Mouse (Mus musculus) ES-E14 (cell line): ENCODE results near the gene Trpm3. TPM values are rescaled to one million over a fixed set of nuclear protein-coding genes. Genes with fewer than 3 reads are reported as not detected.

Experiments
- DNase-seq: peaks from one replicate; pipeline ENCODE4 v3.0.0-alpha.2; 2013; ENCODE audit warnings: low read depth, low spot score
- H3K27ac ChIP-seq: 2 replicates; pipeline ENCODE4 v1.5.1; 2012; ENCODE audit warnings: low read depth, mild to moderate bottlenecking, low read length, moderate library complexity, mixed read lengths; ENCODE audit not compliant: poor library complexity, insufficient read depth, severe bottlenecking
- H3K36me3 ChIP-seq: 2 replicates; pipeline ENCODE4 v1.6.1; 2012; ENCODE audit warnings: mild to moderate bottlenecking, low read length, moderate library complexity, mixed read lengths; ENCODE audit not compliant: control insufficient read depth, poor library complexity, insufficient read depth, severe bottlenecking
- H3K4me1 ChIP-seq, 2 experiments: fragments of 150-350 bp in 1 of 2; sonication (generic) in 1 of 2; 2 replicates each; pipeline ENCODE4 v1.6.1; 2012; ENCODE audit warnings: low read length in 2 of 2, mild to moderate bottlenecking in 1 of 2, mixed read lengths in 1 of 2; ENCODE audit not compliant: control insufficient read depth in 2 of 2, insufficient read depth in 2 of 2, poor library complexity in 1 of 2
- H3K4me3 ChIP-seq, 2 experiments: fragments of 150-350 bp in 1 of 2; sonication (generic) in 1 of 2; 2 replicates each; pipeline ENCODE4 v1.5.1; 2012; ENCODE audit warnings: low read length in 2 of 2, low read depth in 1 of 2, mild to moderate bottlenecking in 1 of 2, mixed read lengths in 1 of 2; ENCODE audit not compliant: insufficient read depth in 1 of 2, poor library complexity in 1 of 2, severe bottlenecking in 1 of 2
- H3K9ac ChIP-seq: 2 replicates; pipeline ENCODE4 v1.6.1; 2012; ENCODE audit warnings: low read depth, mild to moderate bottlenecking, low read length, mixed read lengths; ENCODE audit not compliant: poor library complexity, insufficient read depth, severe bottlenecking
- H3K9me3 ChIP-seq: fragments of 150-350 bp; sonication (generic); 2 replicates; pipeline ENCODE4 v1.6.1; 2012; ENCODE audit warnings: low read depth, mild to moderate bottlenecking, low read length; ENCODE audit not compliant: control insufficient read depth, insufficient read depth
- CHD2 ChIP-seq: IDR thresholded peaks from 2 replicates; pipeline ENCODE4 v1.6.1; 2014; ENCODE audit warnings: mild to moderate bottlenecking, low read depth, low read length, inconsistent platforms
- HCFC1 ChIP-seq: IDR thresholded peaks from 2 replicates; pipeline ENCODE4 v1.6.1; 2012; ENCODE audit warnings: low read length, inconsistent platforms, borderline replicate concordance; ENCODE audit not compliant: insufficient read depth
- MAFK ChIP-seq: IDR thresholded peaks from 2 replicates; pipeline ENCODE4 v1.6.1; 2014; ENCODE audit warnings: mild to moderate bottlenecking, low read depth, low read length, inconsistent platforms; ENCODE audit not compliant: insufficient read depth
- ZC3H11A ChIP-seq: IDR thresholded peaks from 2 replicates; pipeline ENCODE4 v1.6.1; 2012; ENCODE audit warnings: low read depth, mild to moderate bottlenecking, inconsistent platforms, low read length, borderline replicate concordance
- ZNF384 ChIP-seq: IDR thresholded peaks from 2 replicates; pipeline ENCODE4 v1.6.1; 2012; ENCODE audit warnings: low read depth, low read length, inconsistent platforms
- in situ Hi-C, 2 experiments: fragments of 600-800 bp; cut with MboI; formaldehyde crosslinking; loops; one replicate each; pipeline ENCODE4 v1.15.1; 2025; ENCODE audit warnings: low sequenced_read_pairs in 2 of 2, inconsistent platforms in 1 of 2; ENCODE audit not compliant: unreplicated experiment in 2 of 2
- total RNA-seq: library from RNA; depleted of rRNA; stranded (reverse); fragments of 300-350 nt; gene quantifications from 2 replicates; pipeline ENCODE4 v1.2.3, GENCODE M21; 2012

Gene Trpm3
- total RNA-seq, 1 experiment: 0.22 TPM

- no peak for DNase-seq
- TF ChIP-seq ZC3H11A (no peak), ZNF384 (no peak), CHD2 (no peak), HCFC1 (no peak), MAFK (no peak)
- H3K4me1 ChIP-seq: no peaks in the 10 kb centered on the region
- H3K9me3 ChIP-seq: no peaks in the 10 kb centered on the region
- H3K9ac ChIP-seq: no peak overlapping the region
- H3K36me3 ChIP-seq: no peaks in the 10 kb centered on the region
- no peak overlapping the region for H3K4me3 ChIP-seq
- H3K27ac ChIP-seq: no peak overlapping the region
- in situ Hi-C loops: no loop called here
These were observed 728.6 kb downstream of the Trpm3 start for GRCm38 (mm10) chr19:22867456-22867855.

GRCm38 (mm10) chr19:22869853-22870252 lies 731.0 kb downstream of the Trpm3 start:
- H3K4me3 ChIP-seq: no peak overlapping the region

GRCm38 (mm10) chr19:22872456-22872855 lies 733.6 kb downstream of the Trpm3 start:
- TF ChIP-seq ZC3H11A: no peak
- TF ChIP-seq CHD2: no peak
- TF ChIP-seq HCFC1: no peak
- TF ChIP-seq ZNF384: no peak
- TF ChIP-seq MAFK: no peak
- H3K4me3 ChIP-seq: no peak overlapping the region
- H3K4me1 ChIP-seq: no peaks in the 10 kb centered on the region
- H3K36me3 ChIP-seq: no peaks in the 10 kb centered on the region
- DNase-seq: no peak
- in situ Hi-C loops: no loop called here
- H3K27ac ChIP-seq: no peak overlapping the region
- no peaks in the 10 kb centered on the region for H3K9me3 ChIP-seq
- H3K9ac ChIP-seq: no peak overlapping the region

More at GRCm38 (mm10) chr19:22869853-22870252, 731.0 kb downstream of the Trpm3 start:
- H3K9me3 ChIP-seq: no peaks in the 10 kb centered on the region
- DNase-seq: no peak
- in situ Hi-C loops: no loop called here
- no peak for TF ChIP-seq ZC3H11A
- TF ChIP-seq ZNF384: no peak
- no peak for TF ChIP-seq MAFK
- TF ChIP-seq CHD2: no peak
- no peak for TF ChIP-seq HCFC1
- H3K9ac ChIP-seq: no peak overlapping the region
- no peaks in the 10 kb centered on the region for H3K4me1 ChIP-seq
- no peak overlapping the region for H3K27ac ChIP-seq
- no peaks in the 10 kb centered on the region for H3K36me3 ChIP-seq

GRCm38 (mm10) chr19:22880199-22880598 lies 741.4 kb downstream of the Trpm3 start:
- TF ChIP-seq ZC3H11A (no peak), HCFC1 (no peak), MAFK (no peak), ZNF384 (no peak), CHD2 (no peak)
- Histone ChIP-seq H3K9ac (no peak overlapping the region), H3K4me3 (no peak overlapping the region), H3K9me3 (no peaks in the 10 kb centered on the region), H3K36me3 (no peaks in the 10 kb centered on the region), H3K4me1 (no peaks in the 10 kb centered on the region), H3K27ac (no peak overlapping the region)
- in situ Hi-C loops: loop anchor here (10.0 to 25.0 kb wide), 4 partner anchors 318 to 543 kb away; no protein-coding TSS in a partner anchor
- DNase-seq: no peak

- Histone ChIP-seq H3K9ac (no peak overlapping the region), H3K4me1 (no peaks in the 10 kb centered on the region), H3K9me3 (no peaks in the 10 kb centered on the region), H3K4me3 (no peak overlapping the region), H3K27ac (no peak overlapping the region), H3K36me3 (no peaks in the 10 kb centered on the region)
- TF ChIP-seq HCFC1: no peak
- no peak for TF ChIP-seq CHD2
- no peak for TF ChIP-seq MAFK
- TF ChIP-seq ZNF384: no peak
- TF ChIP-seq ZC3H11A: no peak
- no peak for DNase-seq
- in situ Hi-C loops: loop anchor here (10.0 to 25.0 kb wide), 4 partner anchors 320 to 545 kb away; no protein-coding TSS in a partner anchor
These were observed 743.8 kb downstream of the Trpm3 start for GRCm38 (mm10) chr19:22882670-22883111.
